Mouse (Mus musculus) cerebellum, adult 9-10 months (tissue): ENCODE measurements around the gene Dclre1c.
"Not testable (repeated sequence)": the region's sequence is repeated elsewhere in the genome, so short reads cannot be mapped to it uniquely, and the experiment has no call there.

Source experiments
- DNase-seq: peaks from one replicate; pipeline ENCODE4 v3.0.0; 2022

The Dclre1c gene

GRCm38 (mm10) chr2:3423841-3424578, at the start of gene Dclre1c:
Dclre1c (plus strand) TSS chr2:3424131.
- DNase-seq, result peak; percentile 81

- no peak for DNase-seq
Observed at GRCm38 (mm10) chr2:3387105-3387860, 36.6 kb upstream of the Dclre1c start.

GRCm38 (mm10) chr2:3391945-3392344, 32.0 kb upstream of the Dclre1c start:
- DNase-seq, result no peak

- not testable (repeated sequence) for DNase-seq
Observed at GRCm38 (mm10) chr2:3397110-3397509, 26.8 kb upstream of the Dclre1c start, which contains the start of gene Olah. Olah (minus strand) TSS chr2:3397210.

- DNase-seq, result no peak
Observed at GRCm38 (mm10) chr2:3405981-3406380, 17.9 kb upstream of the Dclre1c start.

- no peak for DNase-seq
Observed at GRCm38 (mm10) chr2:3407756-3408155, 16.2 kb upstream of the Dclre1c start.

GRCm38 (mm10) chr2:3414241-3414640, 9.7 kb upstream of the Dclre1c start:
- peak; percentile 36 for DNase-seq

- DNase-seq, result no peak
Observed at GRCm38 (mm10) chr2:3415676-3416075, 8.3 kb upstream of the Dclre1c start.

GRCm38 (mm10) chr2:3418883-3419431, 5.0 kb upstream of the Dclre1c start:
- DNase-seq, result peak; percentile 85

- DNase-seq, result peak; percentile 16
Observed at GRCm38 (mm10) chr2:3420157-3420556, 3.8 kb upstream of the Dclre1c start.

- DNase-seq, result no peak
Observed at GRCm38 (mm10) chr2:3422548-3422947, 1.4 kb upstream of the Dclre1c start, which contains the start of gene Meig1. Meig1 (minus strand) TSS chr2:3422648.

GRCm38 (mm10) chr2:3424579-3424910, 614 bp downstream of the Dclre1c start:
- no peak for DNase-seq

GRCm38 (mm10) chr2:3430956-3431355, 7.0 kb downstream of the Dclre1c start:
- no peak for DNase-seq

- no peak for DNase-seq
Observed at GRCm38 (mm10) chr2:3435369-3436061, 11.6 kb downstream of the Dclre1c start.

- no peak for DNase-seq
Observed at GRCm38 (mm10) chr2:3437956-3438355, 14.0 kb downstream of the Dclre1c start.

- DNase-seq, result peak; percentile 27
Observed at GRCm38 (mm10) chr2:3444206-3444605, 20.3 kb downstream of the Dclre1c start.

- no peak for DNase-seq
Observed at GRCm38 (mm10) chr2:3445984-3446383, 22.1 kb downstream of the Dclre1c start.

GRCm38 (mm10) chr2:3449431-3449830, 25.5 kb downstream of the Dclre1c start:
- DNase-seq, result no peak

- DNase-seq, result no peak
Observed at GRCm38 (mm10) chr2:3453096-3453495, 29.2 kb downstream of the Dclre1c start.

- DNase-seq, result no peak
Observed at GRCm38 (mm10) chr2:3456590-3456989, 32.7 kb downstream of the Dclre1c start.

GRCm38 (mm10) chr2:3473891-3474290, 50.0 kb downstream of the Dclre1c start:
- DNase-seq, result no peak

GRCm38 (mm10) chr2:3474361-3474805, 50.5 kb downstream of the Dclre1c start:
- peak; percentile 70 for DNase-seq

- DNase-seq, result peak; percentile 95
Observed at GRCm38 (mm10) chr2:3474861-3475283, 50.9 kb downstream of the Dclre1c start, which contains the start of gene Suv39h2. Suv39h2 (minus strand) TSS chr2:3475031.
